Mouse (Mus musculus): Measurements from ENCODE around the gene Gm42420.

Gene Gm42420

DNA sequence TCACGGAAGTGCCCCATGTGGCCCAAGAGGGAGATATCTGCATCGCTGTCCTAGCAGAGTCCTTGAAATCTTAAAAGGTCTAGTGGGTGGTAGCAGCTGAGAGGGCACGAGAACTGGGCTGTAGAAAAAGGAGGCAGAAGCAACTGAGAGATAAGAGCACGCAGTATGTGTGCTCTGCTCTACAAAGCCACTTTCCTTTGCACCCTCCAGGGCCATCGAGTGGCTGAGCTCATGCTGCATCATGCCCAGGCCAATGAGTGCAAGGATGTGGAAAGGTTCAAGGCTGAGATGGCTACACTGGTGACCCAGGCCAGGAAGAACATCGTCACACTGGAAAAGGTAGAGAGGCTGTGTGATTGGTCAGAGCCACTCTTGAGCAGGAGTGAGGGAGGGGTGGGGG, at the start of gene Gm42420:
Gene Gm42420, plus strand, starts transcription at position 237 of the 400 bp plus-strand sequence.
- no peak for DNase-seq (ENCODE audit: low spot score)

GRCm38 (mm10) chr6:39536621-39537020, 48.9 kb upstream of the Gm42420 start:
- no peak for DNase-seq (ENCODE audit: low spot score)

- no peak for DNase-seq (ENCODE audit: low spot score)
These were observed 48.3 kb upstream of the Gm42420 start for GRCm38 (mm10) chr6:39537276-39537675.

DNA sequence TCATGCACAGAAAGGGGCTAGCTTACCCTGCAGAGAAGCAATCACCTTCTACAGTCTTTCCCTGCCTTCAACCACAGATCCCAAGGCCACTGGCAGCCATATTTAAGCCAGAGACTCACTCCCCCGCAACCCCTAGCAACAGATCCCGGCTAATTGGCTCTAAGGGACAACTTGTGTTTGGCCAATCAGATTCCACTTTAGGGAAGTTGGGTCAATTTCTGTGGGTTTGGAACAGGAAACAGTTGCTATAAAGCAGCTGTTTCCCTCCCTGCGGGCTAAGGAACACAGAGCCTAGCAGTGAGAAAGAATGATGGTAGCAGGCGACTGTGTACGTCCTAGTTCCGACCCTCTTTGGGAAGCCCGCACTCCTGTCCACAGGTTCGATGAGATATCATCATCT, 47.3 kb upstream of the Gm42420 start:
- no peak for DNase-seq (ENCODE audit: low spot score)

GRCm38 (mm10) chr6:39539679-39540155, 45.8 kb upstream of the Gm42420 start:
- DNase-seq (ENCODE audit: low spot score): no peak

- no peak for DNase-seq (ENCODE audit: low spot score)
These were observed 45.0 kb upstream of the Gm42420 start for GRCm38 (mm10) chr6:39540563-39540962.

GRCm38 (mm10) chr6:39542631-39543597, 42.6 kb upstream of the Gm42420 start:
- no peak for DNase-seq (ENCODE audit: low spot score)

DNA sequence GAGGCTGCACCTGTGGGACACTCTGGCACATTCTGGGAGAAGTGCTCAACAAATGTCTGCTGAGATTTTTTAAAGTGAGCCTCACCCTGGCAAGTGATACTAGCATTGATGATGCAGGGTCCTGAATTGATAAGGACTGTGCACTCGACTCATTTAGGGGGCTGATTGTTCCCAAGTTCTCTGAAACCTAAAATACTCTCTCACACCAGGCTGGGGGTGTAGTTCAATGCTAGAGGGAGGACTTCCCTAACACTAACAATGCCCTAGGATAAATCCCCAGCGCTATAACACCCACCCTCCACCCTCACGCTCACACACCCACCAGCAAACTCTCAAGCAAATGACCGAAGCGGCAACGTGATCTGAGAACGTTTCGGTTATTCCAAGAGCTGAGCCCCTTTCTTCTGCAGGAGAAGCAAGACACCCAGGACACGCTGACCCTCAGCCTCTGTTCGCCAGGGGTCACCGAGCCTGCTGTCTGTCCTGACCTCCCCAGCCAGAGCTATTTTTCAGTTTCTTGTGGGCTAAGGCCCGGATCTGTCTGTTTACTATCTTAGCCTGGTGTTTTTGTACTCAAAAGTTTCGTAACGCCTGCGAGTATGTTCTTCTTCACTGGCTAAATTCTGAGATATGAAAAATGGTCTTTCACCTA, 41.7 kb upstream of the Gm42420 start:
- no peak for DNase-seq (ENCODE audit: low spot score)

GRCm38 (mm10) chr6:39545474-39545873, 40.1 kb upstream of the Gm42420 start:
- no peak for DNase-seq (ENCODE audit: low spot score)

- no peak for DNase-seq (ENCODE audit: low spot score)
These were observed 37.5 kb upstream of the Gm42420 start for GRCm38 (mm10) chr6:39548030-39548429.

DNA sequence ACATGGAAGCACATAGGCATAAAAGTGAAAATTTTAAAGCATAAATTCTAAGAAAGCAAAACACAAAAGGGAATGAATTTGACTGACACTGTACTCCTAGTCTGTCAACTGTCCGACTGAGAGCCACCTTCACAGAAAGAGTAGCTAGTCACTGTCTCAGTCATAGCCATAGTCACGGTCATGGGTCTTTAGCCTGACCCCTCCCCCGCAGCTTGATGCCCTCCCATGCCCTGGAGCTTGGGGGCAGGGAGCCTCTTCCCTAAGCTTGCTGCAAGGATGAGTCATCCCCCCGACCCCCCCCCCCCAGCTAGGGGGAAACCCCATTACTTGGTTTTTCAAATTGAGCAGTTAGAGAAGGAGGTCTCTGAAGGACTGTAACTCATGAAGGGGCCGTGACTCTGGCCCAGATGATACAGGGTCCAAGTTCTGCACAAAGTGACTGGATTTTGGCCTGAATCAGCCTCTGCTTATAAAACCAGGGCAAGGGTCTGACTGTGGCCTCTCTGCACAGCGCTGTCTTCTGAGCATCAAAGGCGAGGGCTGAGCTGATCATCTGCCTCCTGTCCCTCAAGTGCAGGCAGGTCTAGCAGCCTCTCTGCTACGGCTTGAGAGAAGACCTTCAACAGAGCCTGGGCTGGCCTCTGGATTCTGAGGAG, 33.4 kb upstream of the Gm42420 start:
- no peak for DNase-seq (ENCODE audit: low spot score)

GRCm38 (mm10) chr6:39554888-39555647, 30.5 kb upstream of the Gm42420 start:
- no peak for DNase-seq (ENCODE audit: low spot score)

DNA sequence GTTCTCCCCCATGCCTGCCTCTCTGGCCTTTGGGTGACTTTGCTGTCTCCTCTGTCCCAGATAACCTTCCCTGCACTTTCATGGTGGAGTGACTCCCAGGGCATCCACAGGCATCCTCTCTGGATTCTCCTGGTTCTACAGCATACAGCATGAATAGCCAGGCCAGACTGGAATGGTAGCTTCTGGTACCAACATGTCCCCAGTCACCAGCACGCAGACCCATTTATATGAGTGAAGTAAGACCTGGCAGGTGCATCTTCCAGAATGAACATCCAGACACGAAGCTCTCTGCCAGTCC, 30.0 kb upstream of the Gm42420 start:
- DNase-seq (ENCODE audit: low spot score): no peak

- DNase-seq (ENCODE audit: low spot score): no peak
These were observed 28.5 kb upstream of the Gm42420 start for GRCm38 (mm10) chr6:39556900-39557659.

GRCm38 (mm10) chr6:39557723-39558261, 27.8 kb upstream of the Gm42420 start, which contains the start of gene Dennd2a:
Gene Dennd2a (minus strand): TSS chr6:39557867.
- no peak for DNase-seq (ENCODE audit: low spot score)

- no peak for DNase-seq (ENCODE audit: low spot score)
These were observed 26.1 kb upstream of the Gm42420 start for GRCm38 (mm10) chr6:39559276-39559939.

- DNase-seq (ENCODE audit: low spot score): peak; percentile 67
These were observed 23.2 kb upstream of the Gm42420 start for GRCm38 (mm10) chr6:39562166-39563015.

GRCm38 (mm10) chr6:39567528-39567927, 18.0 kb upstream of the Gm42420 start:
- DNase-seq (ENCODE audit: low spot score): peak; percentile 15

DNA sequence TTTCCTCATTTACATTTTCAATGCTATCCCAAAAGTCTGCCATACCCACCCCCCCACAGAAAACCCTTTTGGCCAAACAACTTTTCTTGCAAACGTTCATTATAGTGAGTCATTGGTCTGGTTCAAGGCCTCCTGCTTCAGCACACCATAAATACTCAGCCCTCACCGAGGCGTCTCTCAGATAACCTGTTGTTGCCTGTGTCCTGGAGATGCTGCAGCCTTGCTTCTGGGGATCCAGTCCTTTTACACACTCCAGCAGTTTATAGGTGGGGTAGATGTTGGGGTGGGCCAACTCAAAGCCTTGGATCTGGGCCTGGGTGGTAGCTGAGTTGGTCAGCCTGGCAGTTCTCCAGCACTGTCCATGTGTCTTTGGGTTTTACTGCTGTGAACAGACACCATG, 15.1 kb upstream of the Gm42420 start:
- no peak for DNase-seq (ENCODE audit: low spot score)
